Mouse (Mus musculus) ES-E14 (cell line): ENCODE data around the gene Pappa.

Experiments
- CHD2 ChIP-seq: IDR thresholded peaks from 2 replicates; pipeline ENCODE4 v1.6.1; 2014; ENCODE audit warnings: mild to moderate bottlenecking, low read depth, low read length, inconsistent platforms
- ZC3H11A ChIP-seq: IDR thresholded peaks from 2 replicates; pipeline ENCODE4 v1.6.1; 2012; ENCODE audit warnings: low read depth, mild to moderate bottlenecking, inconsistent platforms, low read length, borderline replicate concordance
- ZNF384 ChIP-seq: IDR thresholded peaks from 2 replicates; pipeline ENCODE4 v1.6.1; 2012; ENCODE audit warnings: low read depth, low read length, inconsistent platforms

GRCm38 (mm10) chr4:65134358-65134757 is 10.4 kb downstream of the Pappa start:
- TF ChIP-seq ZC3H11A, result no peak
- TF ChIP-seq ZNF384, result no peak
- no peak for TF ChIP-seq CHD2
